Mouse (Mus musculus) neural tube, embryonic 13.5 days (tissue): ENCODE data around the gene Lsamp. TPM values are rescaled to one million over a fixed set of nuclear protein-coding genes. Genes with fewer than 3 reads are reported as not detected.

Experiments used
- ATAC-seq: fragments of 200-750 bp; cut with Nextera tagmentation; 2 replicates; pipeline ENCODE4 v1.8.0; 2017; ENCODE audit warnings: low read depth, mild to moderate bottlenecking, moderate TSS enrichment, moderate library complexity
- H3K27ac ChIP-seq: fragments of 300-500 bp; sonication (generic); replicated peaks from 2 replicates; pipeline ENCODE4 v1.5.1; 2015; ENCODE audit warnings: moderate library complexity, mild to moderate bottlenecking, inconsistent platforms
- H3K27me3 ChIP-seq: fragments of 300-500 bp; sonication (generic); 2 replicates; pipeline ENCODE4 v1.6.1; 2015; ENCODE audit warnings: mild to moderate bottlenecking, inconsistent platforms
- H3K36me3 ChIP-seq: fragments of 300-500 bp; sonication (generic); 2 replicates; pipeline ENCODE4 v1.6.1; 2015; ENCODE audit warnings: mild to moderate bottlenecking, inconsistent platforms
- H3K4me1 ChIP-seq: fragments of 300-500 bp; sonication (generic); replicated peaks from 2 replicates; pipeline ENCODE4 v1.6.1; 2015; ENCODE audit warnings: inconsistent platforms
- H3K4me2 ChIP-seq: fragments of 300-500 bp; sonication (generic); 2 replicates; pipeline ENCODE4 v1.6.1; 2015; ENCODE audit warnings: inconsistent platforms, mild to moderate bottlenecking, moderate library complexity
- H3K4me3 ChIP-seq: fragments of 300-500 bp; sonication (generic); 2 replicates; pipeline ENCODE4 v1.5.1; 2015; ENCODE audit warnings: mild to moderate bottlenecking, inconsistent platforms
- H3K9ac ChIP-seq: fragments of 300-500 bp; sonication (generic); 2 replicates; pipeline ENCODE4 v1.6.1; 2015; ENCODE audit warnings: moderate library complexity, mild to moderate bottlenecking, inconsistent platforms
- H3K9me3 ChIP-seq: fragments of 300-500 bp; sonication (generic); 2 replicates; pipeline ENCODE4 v1.6.1; 2016; ENCODE audit warnings: inconsistent platforms
- WGBS: fragments of 180-500 bp; shearing (Covaris S2); methylation state at CpG from one replicate; pipeline ENCODE4 v1.1.7; 2015; 5-methylcytosine and 5-hydroxymethylcytosine counted together
- polyA plus RNA-seq: library from polyadenylated mRNA; unstranded; fragments of >200 nt; fragmentation: Nextera tagmentation; extraction: Ambion mirVana; gene quantifications from 2 replicates; pipeline ENCODE4 v1.2.1, GENCODE M21; 2015

Gene Lsamp
- polyA plus RNA-seq, 1 experiment from 2014 or later, result 56.5 TPM

GRCm38 (mm10) chr16:40075556-40075955, 91.4 kb downstream of the Lsamp start:
- Histone ChIP-seq H3K27me3 (no peaks in the 10 kb centered on the region), H3K9me3 (no peaks in the 10 kb centered on the region), H3K4me3 (no peak overlapping the region), H3K27ac (no peak overlapping the region), H3K4me2 (no peak overlapping the region), H3K36me3 (no peaks in the 10 kb centered on the region), H3K4me1 (0 out of 2 replicates have a peak, but pooled peaks cover 11% of the 10 kb centered on the region), H3K9ac (no peak overlapping the region)
- no peak for ATAC-seq
- 70% methylated on average over 2 of the region's 2 CpGs for whole genome bisulfite sequencing

GRCm38 (mm10) chr16:40080224-40080623, 96.1 kb downstream of the Lsamp start:
- Histone ChIP-seq H3K9ac (no peak overlapping the region), H3K36me3 (no peaks in the 10 kb centered on the region), H3K9me3 (no peaks in the 10 kb centered on the region), H3K27ac (no peak overlapping the region), H3K4me3 (no peak overlapping the region), H3K4me1 (0 out of 2 replicates have a peak, but pooled peaks cover 11% of the 10 kb centered on the region), H3K27me3 (no peaks in the 10 kb centered on the region), H3K4me2 (no peak overlapping the region)
- WGBS, result 79% methylated on average over 3 of the region's 3 CpGs
- no peak for ATAC-seq

GRCm38 (mm10) chr16:40104329-40104728, 120.2 kb downstream of the Lsamp start:
- Histone ChIP-seq H3K9me3 (no peaks in the 10 kb centered on the region), H3K27ac (no peak overlapping the region), H3K9ac (no peak overlapping the region), H3K4me1 (no peaks in the 10 kb centered on the region), H3K4me3 (no peak overlapping the region), H3K4me2 (no peak overlapping the region), H3K27me3 (no peaks in the 10 kb centered on the region), H3K36me3 (no peaks in the 10 kb centered on the region)
- ATAC-seq, result no peak
- 61% methylated on average over 4 of the region's 4 CpGs for WGBS

GRCm38 (mm10) chr16:40182918-40183317, 198.8 kb downstream of the Lsamp start:
- no peak overlapping the region for H3K9ac ChIP-seq
- 38% methylated on average over 1 of the region's 1 CpGs for WGBS
- no peak overlapping the region for H3K4me2 ChIP-seq
- no peak overlapping the region for H3K27ac ChIP-seq
- H3K4me3 ChIP-seq, result no peak overlapping the region
- H3K9me3 ChIP-seq, result no peaks in the 10 kb centered on the region
- peaks cover 3% of the 10 kb centered on the region; the same call in 1 of the 2 replicates for H3K4me1 ChIP-seq
- H3K27me3 ChIP-seq, result no peaks in the 10 kb centered on the region
- H3K36me3 ChIP-seq, result no peaks in the 10 kb centered on the region
- ATAC-seq, result no peak

GRCm38 (mm10) chr16:40187987-40188590, 203.9 kb downstream of the Lsamp start:
- ATAC-seq, result peak; percentile 40; the same call in 1 of the 2 replicates
- no peaks in the 10 kb centered on the region for H3K36me3 ChIP-seq
- no peaks in the 10 kb centered on the region for H3K4me1 ChIP-seq
- no peak overlapping the region for H3K4me3 ChIP-seq
- 39% methylated on average over 4 of the region's 4 CpGs for WGBS
- no peaks in the 10 kb centered on the region for H3K27me3 ChIP-seq
- no peak overlapping the region for H3K9ac ChIP-seq
- no peak overlapping the region for H3K27ac ChIP-seq
- H3K9me3 ChIP-seq, result no peaks in the 10 kb centered on the region
- no peak overlapping the region for H3K4me2 ChIP-seq

- H3K27me3 ChIP-seq, result no peaks in the 10 kb centered on the region
- no peak overlapping the region for H3K4me3 ChIP-seq
- no peaks in the 10 kb centered on the region for H3K9me3 ChIP-seq
- peaks cover 4% of the 10 kb centered on the region; the same call in 1 of the 2 replicates for H3K4me1 ChIP-seq
- ATAC-seq, result no peak
- no peak overlapping the region for H3K9ac ChIP-seq
- H3K27ac ChIP-seq, result no peak overlapping the region
- WGBS, result 36% methylated on average over 3 of the region's 3 CpGs
- no peak overlapping the region for H3K4me2 ChIP-seq
- no peaks in the 10 kb centered on the region for H3K36me3 ChIP-seq
Observed at GRCm38 (mm10) chr16:40194401-40194800, 210.2 kb downstream of the Lsamp start.

GRCm38 (mm10) chr16:40194839-40195238, 210.7 kb downstream of the Lsamp start:
- WGBS, result 89% methylated on average over 2 of the region's 2 CpGs
- peaks cover 4% of the 10 kb centered on the region; the same call in 1 of the 2 replicates for H3K4me1 ChIP-seq

GRCm38 (mm10) chr16:40228627-40229026, 244.5 kb downstream of the Lsamp start:
- Histone ChIP-seq H3K9ac (no peak overlapping the region), H3K4me1 (peaks cover 11% of the 10 kb centered on the region), H3K4me3 (no peak overlapping the region), H3K36me3 (no peaks in the 10 kb centered on the region), H3K4me2 (no peak overlapping the region), H3K27ac (no peak overlapping the region), H3K9me3 (no peaks in the 10 kb centered on the region), H3K27me3 (no peaks in the 10 kb centered on the region)
- 19% methylated on average over 5 of the region's 5 CpGs for WGBS
- ATAC-seq, result peak; percentile 80

More at GRCm38 (mm10) chr16:40194839-40195238, 210.7 kb downstream of the Lsamp start:
- Histone ChIP-seq H3K9ac (no peak overlapping the region), H3K4me3 (no peak overlapping the region), H3K9me3 (no peaks in the 10 kb centered on the region), H3K36me3 (no peaks in the 10 kb centered on the region), H3K4me2 (no peak overlapping the region), H3K27me3 (no peaks in the 10 kb centered on the region), H3K27ac (no peak overlapping the region)
- ATAC-seq, result no peak

GRCm38 (mm10) chr16:40233066-40233465, 248.9 kb downstream of the Lsamp start:
- H3K4me2 ChIP-seq, result no peak overlapping the region
- H3K4me1 ChIP-seq, result peaks cover 26% of the 10 kb centered on the region
- H3K9me3 ChIP-seq, result no peaks in the 10 kb centered on the region
- H3K27ac ChIP-seq, result no peak overlapping the region
- no peaks in the 10 kb centered on the region for H3K27me3 ChIP-seq
- no peak overlapping the region for H3K4me3 ChIP-seq
- WGBS, result 77% methylated on average over 2 of the region's 2 CpGs
- ATAC-seq, result no peak
- H3K36me3 ChIP-seq, result no peaks in the 10 kb centered on the region
- H3K9ac ChIP-seq, result no peak overlapping the region

GRCm38 (mm10) chr16:40234151-40234895, 250.2 kb downstream of the Lsamp start:
- Histone ChIP-seq H3K4me2 (no peak overlapping the region), H3K9ac (no peak overlapping the region), H3K4me1 (peaks cover 19% of the 10 kb centered on the region), H3K9me3 (no peaks in the 10 kb centered on the region), H3K4me3 (no peak overlapping the region), H3K27me3 (no peaks in the 10 kb centered on the region), H3K36me3 (no peaks in the 10 kb centered on the region), H3K27ac (peak overlapping the region; percentile 64; the same call in 1 of the 2 replicates)
- 54% methylated on average over 13 of the region's 13 CpGs for WGBS
- peak; percentile 56; the same call in 1 of the 2 replicates for ATAC-seq

- Histone ChIP-seq H3K36me3 (no peaks in the 10 kb centered on the region), H3K27ac (no peak overlapping the region), H3K9ac (no peak overlapping the region), H3K27me3 (no peaks in the 10 kb centered on the region), H3K4me3 (no peak overlapping the region), H3K4me2 (no peak overlapping the region), H3K9me3 (no peaks in the 10 kb centered on the region), H3K4me1 (no peaks in the 10 kb centered on the region)
- ATAC-seq, result no peak
- 85% methylated on average over 3 of the region's 3 CpGs for WGBS
Observed at GRCm38 (mm10) chr16:40271859-40272258, 287.7 kb downstream of the Lsamp start.

GRCm38 (mm10) chr16:40290132-40290531, 306.0 kb downstream of the Lsamp start:
- H3K36me3 ChIP-seq, result no peaks in the 10 kb centered on the region
- H3K27ac ChIP-seq, result no peak overlapping the region
- no peak overlapping the region for H3K4me3 ChIP-seq
- no peaks in the 10 kb centered on the region for H3K9me3 ChIP-seq
- H3K4me1 ChIP-seq, result peaks cover 6% of the 10 kb centered on the region; the same call in 1 of the 2 replicates
- WGBS, result 61% methylated on average over 4 of the region's 4 CpGs
- no peak for ATAC-seq
- no peak overlapping the region for H3K9ac ChIP-seq
- H3K27me3 ChIP-seq, result no peaks in the 10 kb centered on the region
- H3K4me2 ChIP-seq, result no peak overlapping the region
